Mouse (Mus musculus) brain, embryonic 14.5 days (tissue): ENCODE measurements at regions not wholly inside any gene's neighbourhood (a gene's known extent, or its start where the extent isn't known, plus 50 kb on each side); places are given as distances from the start of the nearest gene placed in this dataset.

Experiments
- CTCF ChIP-seq: fragments of 200-500 bp; IDR thresholded peaks from 2 replicates; pipeline ENCODE4 v1.5.1; 2012; ENCODE audit warnings: inconsistent platforms, mild to moderate bottlenecking, moderate library complexity, borderline replicate concordance; ENCODE audit not compliant: insufficient read depth, insufficient read length; ENCODE audit errors: extremely low read depth
- POLR2A ChIP-seq: fragments of 200-500 bp; IDR thresholded peaks from 2 replicates; pipeline ENCODE4 v1.6.1; 2012; ENCODE audit warnings: mild to moderate bottlenecking, inconsistent platforms, borderline replicate concordance; ENCODE audit not compliant: poor library complexity, insufficient read depth, insufficient read length, severe bottlenecking; ENCODE audit errors: extremely low read depth

- TF ChIP-seq CTCF (no peak), POLR2A (no peak)
These were observed 165.2 kb downstream of the Uaca start for GRCm38 (mm10) chr9:60959537-60959936.
